ENCODE assay signal across 24 mouse cellular contexts in the genomic region with DNA sequence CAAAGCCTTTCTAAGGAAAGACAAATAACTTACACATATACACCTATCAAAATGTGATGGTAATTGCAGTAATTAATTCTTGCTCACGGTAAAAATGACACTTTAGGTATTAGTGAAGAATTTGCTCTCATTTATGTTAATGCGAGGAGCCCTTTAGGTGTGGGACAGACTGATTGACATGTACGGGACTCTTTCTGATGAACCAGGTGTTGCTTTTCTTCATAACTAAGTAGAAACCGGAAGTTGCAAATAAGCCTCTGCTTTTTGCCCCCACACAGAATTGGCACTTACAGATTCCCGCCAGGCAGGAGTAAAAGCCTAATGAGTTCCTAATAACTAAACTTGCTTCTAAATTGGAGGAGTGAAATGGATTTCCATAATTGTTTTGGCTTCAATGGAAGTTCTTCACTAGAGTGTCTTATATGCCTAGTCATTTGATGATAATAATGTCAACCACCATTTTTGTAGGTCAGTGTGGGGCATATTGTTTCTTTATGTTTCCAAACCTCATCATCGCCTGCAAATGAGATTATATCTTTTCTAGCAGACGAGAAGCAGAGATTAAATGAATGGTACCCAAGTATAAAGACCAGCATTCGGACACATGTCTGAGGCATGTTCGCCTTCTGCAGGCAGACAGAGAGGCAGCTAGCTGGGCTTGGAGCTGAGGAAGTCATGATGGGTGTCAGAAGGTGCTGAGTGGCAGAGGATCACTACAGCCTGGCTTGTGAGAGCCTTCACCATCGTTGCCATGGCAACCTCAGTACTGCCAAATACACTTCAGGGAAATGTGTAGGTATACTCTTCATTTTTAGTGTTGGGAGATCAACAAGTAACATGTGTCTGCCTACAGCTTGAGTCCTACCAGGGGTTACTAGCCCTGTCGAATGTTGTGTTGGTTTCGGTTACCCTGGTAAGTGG.
DNase-seq lines count a peak whose midpoint lies in the region; ATAC-seq and TF ChIP-seq lines count a peak whose summit lies in the region.
"Had no signal": no experiment of that assay in that cellular context is flagged by ENCODE, and none has a peak within 500 bp of the region (broad histone marks: within the 10 kb centered on the region; RNA-seq: fewer than 3 reads in every experiment).

No protein-coding gene starts in this region.

- no peak for TF ChIP-seq CTCF in layer of hippocampus, adult 2 months (conservative IDR thresholded peaks at IDR 0.05)
- TF ChIP-seq CTCF in midbrain, postnatal 0 days (IDR thresholded peaks at IDR 0.05), result no peak

- H3K4me2 ChIP-seq in midbrain, postnatal 0 days (ENCODE audit: low read depth, low read length, poor library complexity, severe bottlenecking), result no peak overlapping the region
- H3K4me2 ChIP-seq: embryonic facial prominence, embryonic 13.5 days; heart, embryonic 13.5 days; kidney, embryonic 15.5 days; neural tube, embryonic 13.5 days had no signal

- WGBS in midbrain, postnatal 0 days, result 80% methylated on average over 12 of the region's 12 CpGs

- no peak overlapping the region for H3K9ac ChIP-seq in midbrain, postnatal 0 days (replicated peaks; ENCODE audit: low read length, poor library complexity, severe bottlenecking)
- H3K9ac ChIP-seq: embryonic facial prominence, embryonic 13.5 days; heart, embryonic 13.5 days; kidney, embryonic 15.5 days; neural tube, embryonic 13.5 days had no signal

- DNase-seq in layer of hippocampus, adult 2 months (ENCODE audit: low spot score in 2 of 2), result no peak
- no peak for DNase-seq in layer of hippocampus, postnatal 25 days (ENCODE audit: extremely low spot score in 1 of 2, low spot score in 1 of 2)
- DNase-seq in R1 (ENCODE audit: low read depth, low spot score), result peak; percentile 36
- DNase-seq in brain, adult 2 months (ENCODE audit: low read depth, low spot score), result peak; percentile 18
- peak; percentile 31 for DNase-seq in midbrain, postnatal 0 days (ENCODE audit: low spot score)
- no peak for DNase-seq in thymus, postnatal 14 days
- DNase-seq in adrenal gland, postnatal 10 days, result no peak
- DNase-seq: adrenal gland, postnatal 36 days; cerebellum, adult 18-20 months; cerebellum, postnatal 14 days; gastrocnemius, postnatal 25 days; heart, adult 2 months; heart, postnatal 14 days; kidney, adult 11 months; kidney, postnatal 36 days; liver; lung, postnatal 4 days; thymus, adult 18-20 months; thymus, postnatal 4 days had no signal

- H3K27ac ChIP-seq in layer of hippocampus, adult 2 months, result 0 out of 2 replicates have a peak overlapping the region, but pooled peaks have one; percentile 32
- H3K27ac ChIP-seq in midbrain, postnatal 0 days (ENCODE audit: low read depth, low read length), result no peak overlapping the region
- H3K27ac ChIP-seq: embryonic facial prominence, embryonic 13.5 days; heart, adult 2 months; heart, embryonic 13.5 days; kidney, embryonic 15.5 days; neural tube, embryonic 13.5 days had no signal

- no peaks in the 10 kb centered on the region for H3K9me3 ChIP-seq in midbrain, postnatal 0 days (ENCODE audit: low read length)
- H3K9me3 ChIP-seq: embryonic facial prominence, embryonic 13.5 days; heart, embryonic 13.5 days; kidney, embryonic 15.5 days; neural tube, embryonic 13.5 days had no signal

- no peak overlapping the region for H3K4me3 ChIP-seq in layer of hippocampus, adult 2 months
- no peak overlapping the region for H3K4me3 ChIP-seq in midbrain, postnatal 0 days (ENCODE audit: low read depth, low read length)
- H3K4me3 ChIP-seq: embryonic facial prominence, embryonic 13.5 days; erythroblast, embryonic 14.5 days; heart, adult 2 months; heart, embryonic 13.5 days; kidney, embryonic 15.5 days; neural tube, embryonic 13.5 days had no signal

- 0 out of 2 replicates have a peak, but pooled peaks cover 2% of the 10 kb centered on the region for H3K4me1 ChIP-seq in midbrain, postnatal 0 days (ENCODE audit: insufficient read depth, low read length)

- no peaks in the 10 kb centered on the region for H3K36me3 ChIP-seq in midbrain, postnatal 0 days (ENCODE audit: insufficient read depth, low read length)
- H3K36me3 ChIP-seq: embryonic facial prominence, embryonic 13.5 days; heart, embryonic 13.5 days; kidney, embryonic 15.5 days; neural tube, embryonic 13.5 days had no signal

- H3K27me3 ChIP-seq in midbrain, postnatal 0 days (ENCODE audit: insufficient read depth, low read length), result no peaks in the 10 kb centered on the region
- H3K27me3 ChIP-seq: embryonic facial prominence, embryonic 13.5 days; heart, embryonic 13.5 days; kidney, embryonic 15.5 days; neural tube, embryonic 13.5 days had no signal

- peak; percentile 32; the same call in 1 of the 2 replicates for ATAC-seq in midbrain, postnatal 0 days (ENCODE audit: low FRiP score)

Comparison
In these comparisons a context has a peak if more than half of its experiments do, and no peak if none do; other contexts are left out.
1. DNase-seq: peak in R1 (single experiment), brain, adult 2 months (single experiment) and midbrain, postnatal 0 days (single experiment); none in layer of hippocampus, adult 2 months (0 of 2), layer of hippocampus, postnatal 25 days (0 of 2), thymus, postnatal 14 days (single experiment) and adrenal gland, postnatal 10 days (single experiment).